Mouse (Mus musculus) heart, adult 8-10 months (tissue): ENCODE measurements at regions not wholly inside any gene's neighbourhood (a gene's known extent, or its start where the extent isn't known, plus 50 kb on each side); places are given as distances from the start of the nearest gene placed in this dataset.

Source experiments
- DNase-seq: peaks from one replicate; pipeline ENCODE4 v3.0.0; 2022; ENCODE audit warnings: low spot score

GRCm38 (mm10) chr8:84336376-84336775 is 51.9 kb upstream of the Cacna1a start:
- DNase-seq: no peak

GRCm38 (mm10) chr8:84334333-84334732 is 53.9 kb upstream of the Cacna1a start:
- DNase-seq: no peak

GRCm38 (mm10) chr8:84331562-84331961 is 56.7 kb upstream of the Cacna1a start:
- DNase-seq: no peak

- no peak for DNase-seq
These were observed 58.7 kb upstream of the Cacna1a start for GRCm38 (mm10) chr8:84329535-84329934.

- DNase-seq: peak; percentile 38
These were observed 52.6 kb upstream of the Ccdc130 start for GRCm38 (mm10) chr8:84322761-84323160.

- DNase-seq: no peak
These were observed 51.7 kb upstream of the Ccdc130 start for GRCm38 (mm10) chr8:84321841-84322240.
